Mouse (Mus musculus): ENCODE measurements at regions not wholly inside any gene's neighbourhood (a gene's known extent, or its start where the extent isn't known, plus 50 kb on each side); places are given as distances from the start of the nearest gene placed in this dataset.

- TF ChIP-seq CTCF (IDR thresholded peaks at IDR 0.05; ENCODE audit: low read depth) (no peak), EP300 (IDR thresholded peaks at IDR 0.05; ENCODE audit: low read depth) (no peak)
Observed at GRCm38 (mm10) chr10:68351441-68351840, 72.9 kb upstream of the Arid5b start.
